Mouse (Mus musculus): Measurements from ENCODE around the gene Rack1. TPM values are rescaled to one million over a fixed set of nuclear protein-coding genes. Genes with fewer than 3 reads are reported as not detected.
"Not testable (repeated sequence)": the region's sequence is repeated elsewhere in the genome, so short reads cannot be mapped to it uniquely, and the experiment has no call there.

The Rack1 gene
- polyA plus RNA-seq, 2 experiments, result 995 to 2,038 TPM

DNA sequence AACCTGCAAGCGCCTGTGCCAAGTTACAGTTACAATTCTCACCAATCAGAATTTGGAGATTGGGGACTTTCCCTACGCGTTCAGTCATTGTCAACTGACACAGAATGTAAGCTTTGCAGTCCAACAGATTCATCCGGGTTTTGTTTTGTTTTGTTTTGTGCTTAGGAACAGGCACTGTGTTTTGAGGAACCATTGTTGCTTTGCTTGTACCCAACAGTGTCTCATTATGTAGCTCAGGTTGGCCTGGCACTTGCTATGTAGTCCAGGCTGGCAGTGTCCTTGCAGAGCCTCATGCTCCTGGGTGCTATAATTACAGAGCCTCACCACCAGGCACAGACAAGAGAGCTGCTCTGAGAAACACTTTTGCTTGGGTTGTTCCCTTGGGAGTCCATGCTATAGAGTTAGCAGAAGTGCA is 42.3 kb downstream of the Rack1 start:
- Histone ChIP-seq H3K4me1 (ENCODE audit: control insufficient read depth, insufficient read depth, low read length) (no peaks in the 10 kb centered on the region), H3K27me3 (ENCODE audit: control insufficient read depth, insufficient read depth, low read length) (no peaks in the 10 kb centered on the region; the same call in 1 of the 2 replicates), H3K36me3 (ENCODE audit: control insufficient read depth, insufficient read depth, low read length) (no peaks in the 10 kb centered on the region), H3K9ac (ENCODE audit: low read depth, low read length, severe bottlenecking) (no peak overlapping the region), H3K27ac (replicated peaks; ENCODE audit: low read depth, low read length) (no peak overlapping the region), H3K9me3 (ENCODE audit: control insufficient read depth, low read length) (no peaks in the 10 kb centered on the region), H3K4me3 (replicated peaks; ENCODE audit: low read length) (no peak overlapping the region), H3K4me2 (replicated peaks; ENCODE audit: low read depth, low read length, severe bottlenecking) (no peak overlapping the region)
- DNase-seq (ENCODE audit: low spot score), result no peak
- no peak for TF ChIP-seq POLR2A (IDR thresholded peaks at IDR 0.05; ENCODE audit: borderline replicate concordance, extremely low read depth, insufficient read depth, insufficient read length)
- WGBS, result 83% methylated on average over 4 of the region's 4 CpGs
- no peak for ATAC-seq (ENCODE audit: low FRiP score, low read depth)

DNA sequence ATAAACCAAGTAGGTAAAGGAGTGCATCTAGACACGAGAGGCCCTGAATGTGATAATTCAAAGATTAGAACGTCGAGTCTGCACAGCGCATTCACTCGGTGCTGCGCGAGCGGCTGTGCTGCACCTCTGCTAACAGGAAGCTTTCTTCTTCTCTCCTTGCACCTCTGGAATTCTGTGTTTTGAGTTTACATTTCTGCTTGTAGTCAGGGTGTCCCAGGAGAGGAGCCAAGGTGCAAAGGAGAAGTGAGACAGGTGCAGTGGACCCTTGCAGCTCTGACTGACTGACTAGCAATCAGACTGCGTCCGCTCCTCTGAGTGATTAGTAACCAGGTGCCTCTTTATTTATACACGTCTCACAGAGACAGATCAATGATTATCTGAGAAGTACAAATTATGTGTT is 43.1 kb downstream of the Rack1 start:
- no peaks in the 10 kb centered on the region for H3K4me1 ChIP-seq (ENCODE audit: control insufficient read depth, insufficient read depth, low read length)
- no peak overlapping the region for H3K4me2 ChIP-seq (replicated peaks; ENCODE audit: low read depth, low read length, severe bottlenecking)
- TF ChIP-seq POLR2A (IDR thresholded peaks at IDR 0.05; ENCODE audit: borderline replicate concordance, extremely low read depth, insufficient read depth, insufficient read length), result no peak
- H3K27ac ChIP-seq (replicated peaks; ENCODE audit: low read depth, low read length), result no peak overlapping the region
- no peak overlapping the region for H3K9ac ChIP-seq (ENCODE audit: low read depth, low read length, severe bottlenecking)
- DNase-seq (ENCODE audit: low spot score) (no peak), ATAC-seq (ENCODE audit: low FRiP score, low read depth) (no peak)
- no peaks in the 10 kb centered on the region for H3K9me3 ChIP-seq (ENCODE audit: control insufficient read depth, low read length)
- no peak overlapping the region for H3K4me3 ChIP-seq (replicated peaks; ENCODE audit: low read length)
- H3K36me3 ChIP-seq (ENCODE audit: control insufficient read depth, insufficient read depth, low read length), result no peaks in the 10 kb centered on the region
- WGBS, result 84% methylated on average over 11 of the region's 11 CpGs
- H3K27me3 ChIP-seq (ENCODE audit: control insufficient read depth, insufficient read depth, low read length), result no peaks in the 10 kb centered on the region

DNA sequence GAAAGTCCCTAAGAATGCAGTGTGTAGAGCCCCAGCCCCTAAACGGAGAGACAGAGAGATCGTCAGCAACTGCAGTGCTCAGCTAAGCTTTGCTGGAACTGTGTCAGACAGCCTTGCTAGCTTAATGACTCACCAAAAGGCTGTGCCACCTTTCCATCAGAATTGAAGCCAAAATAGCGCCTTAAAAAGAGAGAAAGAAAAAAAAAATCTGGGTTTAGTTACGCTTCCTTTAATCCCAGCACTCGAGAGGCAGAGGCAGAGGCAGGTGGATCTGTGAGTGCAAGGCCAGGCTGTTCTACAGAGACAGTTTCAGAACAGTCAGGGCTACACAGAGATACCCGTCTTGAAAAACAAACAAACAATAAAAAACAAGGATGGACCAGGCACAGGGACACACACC is 44.2 kb downstream of the Rack1 start:
- no peak overlapping the region for H3K27ac ChIP-seq (replicated peaks; ENCODE audit: low read depth, low read length)
- H3K9ac ChIP-seq (ENCODE audit: low read depth, low read length, severe bottlenecking), result no peak overlapping the region
- no peaks in the 10 kb centered on the region for H3K4me1 ChIP-seq (ENCODE audit: control insufficient read depth, insufficient read depth, low read length)
- no peak for ATAC-seq (ENCODE audit: low FRiP score, low read depth)
- no peaks in the 10 kb centered on the region for H3K9me3 ChIP-seq (ENCODE audit: control insufficient read depth, low read length)
- no peak for TF ChIP-seq POLR2A (IDR thresholded peaks at IDR 0.05; ENCODE audit: borderline replicate concordance, extremely low read depth, insufficient read depth, insufficient read length)
- no peaks in the 10 kb centered on the region for H3K36me3 ChIP-seq (ENCODE audit: control insufficient read depth, insufficient read depth, low read length)
- no peak overlapping the region for H3K4me3 ChIP-seq (replicated peaks; ENCODE audit: low read length)
- 53% methylated on average over 6 of the region's 6 CpGs for WGBS
- H3K4me2 ChIP-seq (replicated peaks; ENCODE audit: low read depth, low read length, severe bottlenecking), result no peak overlapping the region
- no peaks in the 10 kb centered on the region for H3K27me3 ChIP-seq (ENCODE audit: control insufficient read depth, insufficient read depth, low read length)
- DNase-seq (ENCODE audit: low spot score), result no peak

DNA sequence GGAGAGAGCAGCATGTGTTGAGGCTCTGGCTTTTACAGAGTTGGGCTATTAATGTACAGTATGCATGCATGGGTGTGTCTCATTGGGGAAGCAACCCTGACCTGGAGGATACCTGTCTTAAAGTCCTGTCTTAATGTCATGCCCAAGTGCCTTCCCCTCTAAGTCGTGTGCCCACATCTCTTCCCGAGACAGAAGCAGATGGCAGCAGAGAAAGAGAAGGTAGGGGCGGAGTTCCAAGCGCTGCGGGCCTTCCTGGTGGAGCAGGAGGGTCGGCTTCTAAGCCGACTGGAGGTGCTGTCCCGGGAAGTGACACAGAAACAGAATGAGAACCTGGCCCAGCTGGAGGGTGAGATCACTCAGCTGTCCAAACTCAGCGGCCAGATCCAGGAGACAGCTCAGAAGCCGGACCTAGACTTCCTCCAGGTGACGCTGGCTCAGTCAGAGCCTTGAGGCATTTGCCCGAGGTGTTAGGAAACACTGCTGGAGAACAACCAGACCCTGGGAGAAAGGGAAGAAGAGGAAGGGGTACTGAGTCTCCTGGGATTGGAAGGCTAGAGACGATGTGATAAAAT is 45.2 kb downstream of the Rack1 start:
- 21% methylated on average over 13 of the region's 13 CpGs for WGBS
- ATAC-seq (ENCODE audit: low FRiP score, low read depth) (no peak), DNase-seq (ENCODE audit: low spot score) (no peak)
- Histone ChIP-seq H3K9me3 (ENCODE audit: control insufficient read depth, low read length) (no peaks in the 10 kb centered on the region), H3K36me3 (ENCODE audit: control insufficient read depth, insufficient read depth, low read length) (no peaks in the 10 kb centered on the region), H3K4me2 (replicated peaks; ENCODE audit: low read depth, low read length, severe bottlenecking) (no peak overlapping the region), H3K4me3 (replicated peaks; ENCODE audit: low read length) (no peak overlapping the region), H3K4me1 (ENCODE audit: control insufficient read depth, insufficient read depth, low read length) (no peaks in the 10 kb centered on the region), H3K27ac (replicated peaks; ENCODE audit: low read depth, low read length) (no peak overlapping the region), H3K27me3 (ENCODE audit: control insufficient read depth, insufficient read depth, low read length) (no peaks in the 10 kb centered on the region; the same call in 1 of the 2 replicates), H3K9ac (ENCODE audit: low read depth, low read length, severe bottlenecking) (no peak overlapping the region)
- no peak for TF ChIP-seq POLR2A (IDR thresholded peaks at IDR 0.05; ENCODE audit: borderline replicate concordance, extremely low read depth, insufficient read depth, insufficient read length)

DNA sequence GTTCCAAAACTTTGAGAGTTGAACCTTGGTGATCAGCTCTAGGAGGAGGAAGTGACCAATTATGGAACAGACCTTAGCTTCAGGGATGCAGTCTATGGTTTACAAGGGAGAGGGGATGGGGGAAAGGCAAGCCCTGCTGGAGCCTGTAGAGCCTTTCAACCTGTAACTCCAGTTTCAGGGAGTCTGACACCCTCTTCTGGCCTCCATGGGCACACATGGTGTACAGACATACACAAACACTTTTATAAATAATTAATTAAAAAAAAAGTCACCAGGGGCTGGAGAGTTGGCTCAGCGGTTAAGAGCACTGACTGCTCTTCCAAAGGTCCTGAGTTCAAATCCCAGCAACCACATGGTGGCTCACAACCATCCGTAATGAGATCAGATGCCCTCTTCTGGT is 46.2 kb downstream of the Rack1 start:
- not testable (repeated sequence) for H3K4me2 ChIP-seq (replicated peaks; ENCODE audit: low read depth, low read length, severe bottlenecking); H3K4me3 ChIP-seq (replicated peaks; ENCODE audit: low read length); ATAC-seq (ENCODE audit: low FRiP score, low read depth); H3K36me3 ChIP-seq (ENCODE audit: control insufficient read depth, insufficient read depth, low read length); H3K9me3 ChIP-seq (ENCODE audit: control insufficient read depth, low read length); H3K9ac ChIP-seq (ENCODE audit: low read depth, low read length, severe bottlenecking); H3K27ac ChIP-seq (replicated peaks; ENCODE audit: low read depth, low read length); DNase-seq (ENCODE audit: low spot score); H3K27me3 ChIP-seq (ENCODE audit: control insufficient read depth, insufficient read depth, low read length); H3K4me1 ChIP-seq (ENCODE audit: control insufficient read depth, insufficient read depth, low read length)
- WGBS, result 75% methylated on average over 2 of the region's 2 CpGs

DNA sequence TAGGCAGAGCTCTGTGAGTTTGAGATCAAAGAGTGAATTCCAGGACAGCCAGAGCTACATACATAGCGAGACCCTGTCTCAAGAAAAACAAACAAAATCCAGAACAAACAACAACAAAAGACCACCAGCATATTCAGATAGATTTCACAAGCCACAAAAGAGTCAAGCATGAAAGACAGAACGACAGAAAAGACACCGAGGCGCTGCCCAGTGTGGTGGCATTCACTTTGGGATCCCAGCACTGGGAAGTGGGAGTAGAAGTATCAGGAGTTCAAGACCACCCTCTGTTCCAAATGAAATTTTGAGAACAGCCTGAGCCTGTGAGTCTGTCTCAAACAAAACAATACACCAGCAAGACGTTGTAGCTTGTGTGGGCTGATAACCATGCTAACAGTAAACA is 46.7 kb downstream of the Rack1 start:
- Histone ChIP-seq H3K36me3 (ENCODE audit: control insufficient read depth, insufficient read depth, low read length) (no peaks in the 10 kb centered on the region), H3K27ac (replicated peaks; ENCODE audit: low read depth, low read length) (no peak overlapping the region)
- DNase-seq (ENCODE audit: low spot score), result no peak

More for the DNA sequence above, 46.7 kb downstream of the Rack1 start:
- H3K4me3 ChIP-seq (replicated peaks; ENCODE audit: low read length), result no peak overlapping the region
- no peaks in the 10 kb centered on the region; the same call in 1 of the 2 replicates for H3K27me3 ChIP-seq (ENCODE audit: control insufficient read depth, insufficient read depth, low read length)
- ATAC-seq (ENCODE audit: low FRiP score, low read depth), result no peak
- no peak overlapping the region for H3K9ac ChIP-seq (ENCODE audit: low read depth, low read length, severe bottlenecking)
- TF ChIP-seq POLR2A (IDR thresholded peaks at IDR 0.05; ENCODE audit: borderline replicate concordance, extremely low read depth, insufficient read depth, insufficient read length), result no peak
- WGBS, result 65% methylated on average over 5 of the region's 5 CpGs
- H3K4me1 ChIP-seq (ENCODE audit: control insufficient read depth, insufficient read depth, low read length), result no peaks in the 10 kb centered on the region
- no peak overlapping the region for H3K4me2 ChIP-seq (replicated peaks; ENCODE audit: low read depth, low read length, severe bottlenecking)
- no peaks in the 10 kb centered on the region for H3K9me3 ChIP-seq (ENCODE audit: control insufficient read depth, low read length)

Data from limb, embryonic 14.5 days (tissue).